Mouse (Mus musculus) kidney, postnatal 36 days (tissue): ENCODE data around the gene Ms4a3.

Experiments used
- DNase-seq, 2 experiments: peaks; one replicate each; pipeline ENCODE4 v3.0.0; 2021 to 2022; ENCODE audit warnings: mixed read lengths in 2 of 2

The Ms4a3 gene

DNA sequence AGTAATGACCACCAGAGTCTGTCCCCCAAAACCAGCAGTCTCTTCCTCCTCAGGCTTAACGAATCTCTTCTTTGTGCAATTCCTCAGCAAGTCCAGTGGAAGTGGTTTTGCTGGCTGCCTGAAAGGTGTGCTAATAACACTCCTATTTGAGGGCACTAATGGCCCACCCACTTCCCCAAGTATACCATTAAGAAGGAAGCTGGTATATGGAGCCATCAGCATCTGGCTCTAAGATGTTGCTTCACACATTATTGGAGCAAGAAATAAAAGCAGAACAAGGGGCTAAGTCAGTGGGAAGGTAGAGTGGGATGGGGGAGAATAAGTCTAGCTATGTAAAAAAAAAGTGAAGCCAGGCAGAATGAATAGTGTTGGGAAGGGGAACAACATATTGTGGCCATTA lies at the start of gene Ms4a3:
Gene Ms4a3 (minus strand): TSS at position 120 of the 400 bp plus-strand sequence.
- no peak for DNase-seq

DNA sequence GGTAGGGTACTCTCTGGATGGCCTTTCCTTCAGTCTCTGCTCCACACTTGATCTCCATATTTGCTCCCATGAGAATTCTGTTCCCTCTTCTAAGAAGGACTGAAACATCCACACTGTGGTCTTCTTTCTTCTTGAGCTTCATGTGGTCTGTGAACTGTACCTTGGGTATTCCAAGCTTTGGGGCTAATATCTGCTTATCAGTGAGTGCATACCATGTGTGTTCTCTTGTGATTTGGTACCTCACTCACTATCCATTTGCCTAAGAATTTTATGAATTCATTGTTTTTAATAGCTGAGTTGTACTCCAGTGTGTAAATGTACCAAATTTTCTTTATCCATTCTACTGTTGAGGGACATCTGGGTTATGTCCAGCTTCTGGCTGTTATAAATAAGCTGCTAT lies 20.9 kb upstream of the Ms4a3 start:
- no peak for DNase-seq

GRCm38 (mm10) chr19:11660459-11660858 lies 19.8 kb upstream of the Ms4a3 start, which contains the start of gene Oosp2:
TSS of gene Oosp2 (minus strand) at chr19:11660559.
- no peak for DNase-seq

DNA sequence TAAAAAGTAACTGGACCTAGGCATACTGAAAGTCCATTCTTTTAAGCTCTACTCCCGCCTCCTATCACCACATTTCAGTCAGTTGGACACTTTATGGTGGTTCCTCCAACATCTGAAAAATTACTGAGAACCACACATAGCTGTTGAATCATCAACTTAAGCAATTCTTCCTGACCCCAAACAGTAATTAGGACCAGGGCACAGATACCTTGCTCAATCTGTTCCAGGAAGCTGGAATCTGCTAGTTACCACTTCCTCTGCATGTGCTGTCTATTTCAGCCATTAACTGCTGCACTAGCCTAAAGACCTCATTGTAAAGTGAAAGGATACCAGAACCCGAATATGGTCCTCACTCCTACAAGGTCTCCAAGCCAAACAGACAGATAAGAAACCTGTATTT lies 18.5 kb upstream of the Ms4a3 start:
- no peak for DNase-seq

DNA sequence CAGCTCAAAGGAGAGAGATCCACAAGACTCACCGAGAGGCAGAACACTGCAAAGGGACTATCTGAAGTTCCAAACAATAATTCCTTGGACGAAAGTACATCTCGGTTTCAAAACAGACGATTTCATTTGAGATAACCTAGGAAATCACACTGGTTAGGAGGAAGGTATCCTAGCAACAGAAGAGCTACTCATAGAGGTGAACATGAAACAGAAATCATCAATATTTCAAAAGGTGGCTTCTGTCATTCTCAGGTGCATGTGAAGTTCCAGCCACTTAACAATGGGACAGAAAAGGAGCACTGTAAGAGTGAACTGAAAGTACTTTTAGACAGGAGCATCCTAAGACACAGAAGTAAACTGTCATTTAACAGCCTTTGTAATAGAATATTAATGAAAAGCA lies 8.9 kb upstream of the Ms4a3 start:
- no peak for DNase-seq

- DNase-seq: no peak
These were observed 5.5 kb upstream of the Ms4a3 start for GRCm38 (mm10) chr19:11646166-11646565.

GRCm38 (mm10) chr19:11639038-11639437 lies 1.6 kb downstream of the Ms4a3 start:
- no peak for DNase-seq

DNA sequence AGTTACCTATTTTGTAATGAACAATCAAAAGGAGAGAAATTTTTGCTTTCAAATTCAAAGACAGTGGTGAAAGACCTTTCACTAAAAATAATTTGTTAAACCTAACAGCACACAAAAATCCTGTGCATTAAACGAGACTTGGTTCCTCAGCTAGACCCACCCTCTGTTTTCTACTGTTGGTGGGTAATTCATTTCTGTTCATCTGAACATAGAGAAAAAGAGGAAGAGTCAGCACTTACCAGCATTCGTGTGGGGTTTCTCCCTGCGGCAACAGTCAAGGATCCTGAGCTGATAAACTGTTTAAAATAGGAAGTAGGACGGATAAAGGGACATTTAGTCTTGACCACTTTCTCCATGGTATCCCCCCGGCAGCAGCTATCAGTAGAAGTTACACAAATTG lies 5.1 kb downstream of the Ms4a3 start:
- DNase-seq: no peak

DNA sequence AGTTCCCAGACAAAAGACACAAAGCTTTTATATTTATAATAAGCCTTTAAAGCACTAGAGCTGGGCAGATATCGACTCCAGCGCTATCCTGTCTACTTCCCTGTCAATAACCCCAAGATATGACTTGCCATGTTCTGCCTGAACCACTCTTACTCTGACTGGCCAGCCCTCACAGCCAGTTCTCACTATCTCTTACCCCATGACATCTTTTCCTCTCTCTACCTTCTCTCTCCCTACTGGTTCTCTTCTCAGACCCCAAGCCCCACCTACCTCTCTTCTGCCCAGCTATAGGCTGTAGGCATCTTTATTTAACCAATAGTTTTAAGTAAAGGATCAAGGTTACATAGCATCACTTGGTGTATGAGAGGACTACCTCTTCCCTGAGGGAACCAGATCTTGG lies 6.3 kb downstream of the Ms4a3 start:
- no peak for DNase-seq

- DNase-seq: no peak
These were observed 6.9 kb downstream of the Ms4a3 start for GRCm38 (mm10) chr19:11633732-11634131.

- DNase-seq: no peak
These were observed 15.4 kb downstream of the Ms4a3 start for GRCm38 (mm10) chr19:11625231-11625630.

DNA sequence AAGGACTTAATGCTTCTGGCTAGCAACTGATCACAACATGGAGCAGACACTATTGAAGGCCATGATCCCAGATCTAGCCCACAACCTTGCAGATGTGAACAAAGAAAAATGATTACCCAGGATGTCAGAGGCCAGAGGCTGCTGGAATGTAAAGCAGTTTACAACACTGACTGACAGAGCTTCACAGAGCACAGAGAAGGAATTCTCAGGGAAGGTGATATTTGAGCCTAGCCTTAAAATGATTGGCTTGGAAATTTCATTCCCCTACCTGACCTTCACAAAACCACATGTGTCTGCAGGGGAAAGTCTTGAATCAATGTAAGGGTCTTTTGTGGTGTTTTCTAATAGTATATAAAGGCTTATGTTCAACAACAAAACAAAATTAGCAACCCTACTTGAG lies 15.9 kb downstream of the Ms4a3 start:
- no peak for DNase-seq

- no peak for DNase-seq
These were observed 17.1 kb downstream of the Ms4a3 start, which contains the start of gene Ms4a2 for GRCm38 (mm10) chr19:11623551-11623950. TSS of gene Ms4a2 (minus strand) at chr19:11623719.

DNA sequence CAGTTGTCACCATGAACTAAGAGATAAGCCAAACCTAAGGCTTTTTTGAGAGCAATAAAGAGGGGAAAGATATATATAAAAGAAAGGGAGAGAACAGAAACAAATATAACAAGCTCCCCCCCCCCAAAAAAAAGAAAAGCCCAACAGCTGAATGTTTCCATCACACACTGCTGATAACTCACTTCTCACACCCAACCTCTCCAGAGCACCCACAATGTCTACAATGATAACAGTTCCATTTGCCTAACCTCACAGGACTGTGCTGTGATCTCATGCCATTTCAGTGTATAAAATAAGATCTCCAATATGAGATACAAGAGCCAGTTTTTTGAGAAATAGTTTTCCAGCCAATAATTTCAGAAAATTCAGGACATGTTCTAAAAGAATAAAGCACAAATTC lies 22.7 kb downstream of the Ms4a3 start:
- no peak for DNase-seq

GRCm38 (mm10) chr19:11614805-11615204 lies 25.8 kb downstream of the Ms4a3 start:
- no peak for DNase-seq

- DNase-seq: no peak
These were observed 26.7 kb downstream of the Ms4a3 start for GRCm38 (mm10) chr19:11613776-11614443.

- no peak for DNase-seq
These were observed 27.6 kb downstream of the Ms4a3 start for GRCm38 (mm10) chr19:11613084-11613483.

DNA sequence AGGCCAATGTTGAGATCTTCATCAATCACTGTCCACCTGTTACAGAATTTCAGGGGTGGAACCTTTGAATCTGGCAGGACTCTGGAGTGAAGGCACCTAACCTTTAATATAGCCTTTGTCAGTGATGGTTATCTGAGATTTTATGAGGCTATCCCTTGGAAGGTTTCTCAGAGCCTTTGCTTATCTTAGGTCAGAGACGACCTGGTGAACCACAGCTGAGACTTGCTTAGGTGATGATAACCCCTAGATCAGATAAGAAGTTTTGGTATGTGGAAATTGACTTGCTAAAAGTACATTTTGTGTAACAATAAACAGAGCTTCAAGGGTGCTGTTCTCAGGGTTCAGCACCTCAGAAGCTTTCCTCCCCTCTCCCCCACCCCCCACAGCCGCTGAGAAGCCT lies 28.4 kb downstream of the Ms4a3 start:
- no peak for DNase-seq

- peak; percentile 21 to 28 for DNase-seq
These were observed 29.1 kb downstream of the Ms4a3 start for GRCm38 (mm10) chr19:11611541-11611945.

GRCm38 (mm10) chr19:11608172-11608571 lies 32.5 kb downstream of the Ms4a3 start:
- DNase-seq: peak; percentile 6 to 70

DNA sequence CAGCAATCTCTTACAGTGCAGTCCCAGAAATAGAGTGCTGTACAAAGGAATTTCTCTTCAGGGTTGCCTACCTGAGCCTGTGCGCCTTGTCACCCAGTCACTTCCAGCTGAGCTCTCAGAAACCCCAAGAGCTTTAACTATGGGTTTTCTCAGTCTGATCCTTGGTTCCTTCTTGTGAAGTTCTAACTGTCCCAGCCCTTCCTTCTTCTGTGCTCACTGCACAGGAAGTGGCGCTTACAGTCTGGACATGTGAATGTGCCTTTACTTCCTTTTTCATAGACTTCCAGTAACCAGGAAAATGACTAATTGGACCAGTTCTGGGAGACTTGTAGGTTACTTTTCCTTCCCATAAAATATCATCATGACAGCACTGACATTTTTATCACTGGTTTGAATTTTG lies 36.0 kb downstream of the Ms4a3 start, which contains the start of gene Ms4a6d:
Gene Ms4a6d (minus strand): TSS at position 247 of the 400 bp plus-strand sequence.
- DNase-seq: no peak

DNA sequence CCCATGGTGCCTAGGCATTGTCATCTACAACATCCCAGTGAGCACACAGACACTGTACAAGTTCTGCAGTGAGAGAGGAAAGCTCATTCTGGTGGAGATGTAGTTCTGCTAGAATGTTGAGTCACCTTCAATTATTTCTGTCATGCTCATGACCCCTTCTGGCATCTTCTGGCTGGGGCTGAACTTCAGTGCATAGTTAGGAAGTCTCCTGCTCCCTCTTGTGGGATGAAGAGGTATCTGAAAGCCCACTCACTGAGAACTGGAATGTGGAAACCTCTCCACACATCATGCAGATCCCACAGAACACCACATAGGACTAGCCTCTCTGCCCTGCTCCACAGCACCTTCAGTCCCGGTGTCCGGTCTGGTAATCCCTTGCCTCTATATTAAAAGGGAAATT lies 38.6 kb downstream of the Ms4a3 start:
- peak; percentile 2 to 6 for DNase-seq

DNA sequence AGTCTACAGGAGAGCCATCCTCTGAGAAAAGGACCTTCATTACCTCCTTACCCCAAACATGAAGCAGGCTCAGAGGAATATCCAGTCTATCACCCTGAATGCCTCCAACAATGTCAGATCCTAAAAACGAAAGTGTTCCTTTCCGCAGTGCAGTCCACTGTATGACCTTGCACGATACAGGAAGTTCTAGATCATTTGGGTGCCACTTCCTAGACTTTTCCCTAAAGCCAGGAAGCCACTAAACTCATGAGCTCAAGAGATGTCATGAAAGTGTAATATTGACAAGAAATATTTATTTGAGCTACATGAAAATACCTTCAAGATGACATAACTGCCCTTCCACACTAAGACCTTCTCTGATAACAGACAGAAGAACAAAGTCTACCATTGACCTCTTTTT lies 39.3 kb downstream of the Ms4a3 start:
- no peak for DNase-seq

- DNase-seq: no peak
These were observed 50.7 kb downstream of the Ms4a3 start for GRCm38 (mm10) chr19:11589891-11590449.

GRCm38 (mm10) chr19:11589205-11589604 lies 51.4 kb downstream of the Ms4a3 start:
- no peak for DNase-seq
